Mouse (Mus musculus) lung, adult 2 months (tissue): Measurements from ENCODE around the gene Grb2.

Experiments used
- CTCF ChIP-seq: fragments of 200-500 bp; IDR thresholded peaks from 2 replicates; pipeline ENCODE4 v1.5.1; 2011; ENCODE audit warnings: mild to moderate bottlenecking, low read length, control low read depth; ENCODE audit not compliant: insufficient read depth
- POLR2A ChIP-seq: fragments of 200-500 bp; IDR thresholded peaks from 2 replicates; pipeline ENCODE4 v1.6.1; 2011; ENCODE audit warnings: low read depth, mild to moderate bottlenecking, control low read depth, low read length, borderline replicate concordance; ENCODE audit errors: extremely low read depth

DNA sequence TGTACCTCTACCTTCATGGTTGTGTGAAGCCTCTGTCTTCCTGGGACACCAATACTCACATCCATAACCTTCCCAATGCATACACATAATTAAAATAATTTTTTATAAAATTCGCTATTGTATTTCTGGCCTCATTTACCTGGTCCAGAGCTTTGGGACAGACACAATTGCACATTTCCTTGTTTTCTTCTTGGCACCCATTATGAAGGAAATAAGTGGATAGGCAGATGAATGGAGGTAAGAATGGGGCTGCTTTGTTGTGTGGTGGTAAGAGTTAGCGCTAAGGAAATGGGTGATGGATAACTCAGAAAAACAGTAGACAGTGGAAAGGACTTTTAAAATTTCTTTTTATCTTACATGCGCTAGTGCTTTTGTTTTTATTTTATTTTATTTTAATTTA lies 5.0 kb upstream of the Grb2 start:
- TF ChIP-seq CTCF (no peak), POLR2A (no peak)
